Mouse (Mus musculus) left cerebral cortex, postnatal 10 days (tissue): ENCODE data around the gene Fam136a. TPM values are rescaled to one million over a fixed set of nuclear protein-coding genes. Genes with fewer than 3 reads are reported as not detected.

Experiments
- DNase-seq, 2 experiments: peaks; one replicate each; pipeline ENCODE4 v3.0.0; 2021 to 2022; ENCODE audit warnings: low spot score in 2 of 2, mixed read lengths in 1 of 2; ENCODE audit errors: extremely low spot score in 1 of 2
- intact Hi-C: fragments of 180-260 bp; cut with DNase I; formaldehyde crosslinking; loops from one replicate; pipeline ENCODE4 v1.15.1; 2025
- total RNA-seq, 2 experiments: library from RNA; stranded (reverse); gene quantifications; 2 replicates each; pipeline ENCODE4 v1.2.3; 2021

Gene Fam136a
- total RNA-seq, 2 experiments from 2014 or later, result 34.0 to 34.6 TPM

GRCm38 (mm10) chr6:86393187-86393586 is 27.7 kb downstream of the Fam136a start:
- no peak for DNase-seq

GRCm38 (mm10) chr6:86394078-86394720 is 28.8 kb downstream of the Fam136a start:
- intact Hi-C loops, result no loop called here
- DNase-seq, result no peak

More at GRCm38 (mm10) chr6:86393187-86393586, 27.7 kb downstream of the Fam136a start:
- intact Hi-C loops, result no loop called here

- intact Hi-C loops, result no loop called here
- no peak for DNase-seq
These were observed 29.6 kb downstream of the Fam136a start for GRCm38 (mm10) chr6:86395021-86395420.

GRCm38 (mm10) chr6:86395969-86396368 is 30.5 kb downstream of the Fam136a start:
- no peak for DNase-seq
- intact Hi-C loops, result no loop called here

GRCm38 (mm10) chr6:86396581-86397256 is 31.3 kb downstream of the Fam136a start, which contains the start of gene Pcyox1:
Pcyox1 (minus strand) TSS chr6:86397154.
- DNase-seq, result peak; percentile 81 to 89
- intact Hi-C loops, result no loop called here

GRCm38 (mm10) chr6:86397257-86397980 is 32.0 kb downstream of the Fam136a start:
- intact Hi-C loops, result no loop called here
- no peak for DNase-seq

GRCm38 (mm10) chr6:86398986-86399385 is 33.5 kb downstream of the Fam136a start:
- intact Hi-C loops, result no loop called here
- no peak for DNase-seq

GRCm38 (mm10) chr6:86399995-86400394 is 34.5 kb downstream of the Fam136a start:
- DNase-seq, result no peak
- intact Hi-C loops, result loop anchor here (5.0 to 10.0 kb wide), 2 partner anchors 33 to 455 kb away; partner anchors contain the start of gene Fam136a

GRCm38 (mm10) chr6:86400972-86401371 is 35.5 kb downstream of the Fam136a start:
- intact Hi-C loops, result loop anchor here (5.0 to 10.0 kb wide), 2 partner anchors 34 to 456 kb away; partner anchors contain the start of gene Fam136a

GRCm38 (mm10) chr6:86402681-86403607 is 37.5 kb downstream of the Fam136a start:
- DNase-seq, result no peak
- intact Hi-C loops, result loop anchor here (5.0 to 10.0 kb wide), 2 partner anchors 36 to 458 kb away; partner anchors contain the start of gene Fam136a

More at GRCm38 (mm10) chr6:86400972-86401371, 35.5 kb downstream of the Fam136a start:
- DNase-seq, result peak; percentile 53 to 77

- peak; percentile 80 to 88 for DNase-seq
- intact Hi-C loops, result loop anchor here (5.0 to 10.0 kb wide), 2 partner anchors 36 to 459 kb away; partner anchors contain the start of gene Fam136a
These were observed 38.3 kb downstream of the Fam136a start for GRCm38 (mm10) chr6:86403728-86404099.

- intact Hi-C loops, result loop anchor here (5.0 to 10.0 kb wide), 2 partner anchors 37 to 459 kb away; partner anchors contain the start of gene Fam136a
These were observed 38.8 kb downstream of the Fam136a start, which contains the start of gene Tia1 for GRCm38 (mm10) chr6:86404100-86404861. Tia1 (plus strand) TSS chr6:86404219.

GRCm38 (mm10) chr6:86404996-86405395 is 39.5 kb downstream of the Fam136a start:
- no peak for DNase-seq
- intact Hi-C loops, result loop anchor here (5.0 to 10.0 kb wide), 2 partner anchors 38 to 460 kb away; partner anchors contain the start of gene Fam136a

More at GRCm38 (mm10) chr6:86404100-86404861, 38.8 kb downstream of the Fam136a start, which contains the start of gene Tia1:
- DNase-seq, result peak; percentile 98 to 99

GRCm38 (mm10) chr6:86406306-86406705 is 40.9 kb downstream of the Fam136a start:
- DNase-seq, result no peak
- intact Hi-C loops, result loop anchor here (10.0 kb wide), 1 partner anchor 462 kb away; no protein-coding TSS in a partner anchor

GRCm38 (mm10) chr6:86418711-86419110 is 53.3 kb downstream of the Fam136a start:
- intact Hi-C loops, result no loop called here
- no peak for DNase-seq

GRCm38 (mm10) chr6:86419239-86419638 is 53.8 kb downstream of the Fam136a start:
- DNase-seq, result no peak
- intact Hi-C loops, result no loop called here
